Mouse (Mus musculus) midbrain, postnatal 0 days (tissue): ENCODE measurements around the gene Slc4a11. TPM values are rescaled to one million over a fixed set of nuclear protein-coding genes. Genes with fewer than 3 reads are reported as not detected.
"Not testable (repeated sequence)": the region's sequence is repeated elsewhere in the genome, so short reads cannot be mapped to it uniquely, and the experiment has no call there.

Experiments used
- ATAC-seq: fragments of 200-750 bp; cut with Nextera tagmentation; 2 replicates; pipeline ENCODE4 v1.8.0; 2017; ENCODE audit warnings: moderate number of reproducible peaks, mild to moderate bottlenecking, moderate TSS enrichment, moderate library complexity; ENCODE audit not compliant: low FRiP score
- DNase-seq: peaks from one replicate; pipeline ENCODE4 v3.0.0-alpha.2; 2015; ENCODE audit warnings: low spot score
- H3K27ac ChIP-seq: fragments of 300-500 bp; sonication (generic); 2 replicates; pipeline ENCODE4 v1.5.1; 2014; ENCODE audit warnings: low read depth, mild to moderate bottlenecking, low read length, mixed read lengths
- H3K27me3 ChIP-seq: fragments of 300-500 bp; sonication (generic); 2 replicates; pipeline ENCODE4 v1.6.1; 2014; ENCODE audit warnings: low read length, control low read depth, mixed read lengths; ENCODE audit not compliant: insufficient read depth
- H3K36me3 ChIP-seq: fragments of 300-500 bp; sonication (generic); 2 replicates; pipeline ENCODE4 v1.6.1; 2014; ENCODE audit warnings: low read length, control low read depth, mixed read lengths; ENCODE audit not compliant: insufficient read depth
- H3K4me1 ChIP-seq: fragments of 300-500 bp; sonication (generic); 2 replicates; pipeline ENCODE4 v1.6.1; 2014; ENCODE audit warnings: mild to moderate bottlenecking, control low read depth, antibody characterized with exemption, low read length, mixed read lengths; ENCODE audit not compliant: insufficient read depth
- H3K4me2 ChIP-seq: fragments of 300-500 bp; sonication (generic); 2 replicates; pipeline ENCODE4 v1.6.1; 2014; ENCODE audit warnings: low read depth, mild to moderate bottlenecking, low read length, mixed read lengths; ENCODE audit not compliant: poor library complexity, severe bottlenecking
- H3K4me3 ChIP-seq: fragments of 300-500 bp; sonication (generic); 2 replicates; pipeline ENCODE4 v1.5.1; 2014; ENCODE audit warnings: low read depth, mild to moderate bottlenecking, low read length, moderate library complexity
- H3K9ac ChIP-seq: fragments of 300-500 bp; sonication (generic); replicated peaks from 2 replicates; pipeline ENCODE4 v1.6.1; 2014; ENCODE audit warnings: mild to moderate bottlenecking, low read length, moderate library complexity, mixed read lengths; ENCODE audit not compliant: poor library complexity, severe bottlenecking
- H3K9me3 ChIP-seq: fragments of 300-500 bp; sonication (generic); 2 replicates; pipeline ENCODE4 v1.6.1; 2016; ENCODE audit warnings: low read length, control low read depth
- CTCF ChIP-seq: IDR thresholded peaks from 2 replicates; pipeline ENCODE4 v1.5.1; 2016; ENCODE audit warnings: antibody characterized with exemption, mild to moderate bottlenecking
- WGBS: fragments of 180-500 bp; shearing (Covaris S2); extraction: QIAGEN DNeasy Blood & Tissue Kit; methylation state at CpG from one replicate; pipeline ENCODE4 v1.1.7; 2014; 5-methylcytosine and 5-hydroxymethylcytosine counted together
- polyA plus RNA-seq: library from polyadenylated mRNA; unstranded; fragments of >200 nt; fragmentation: Nextera tagmentation; extraction: Ambion mirVana; gene quantifications from 2 replicates; pipeline ENCODE4 v1.2.1, GENCODE M21; 2015
- total RNA-seq: library from RNA; depleted of rRNA; stranded (reverse); fragments of >200 nt; gene quantifications from 2 replicates; pipeline ENCODE4 v1.2.3, GENCODE M21; 2014

Slc4a11 gene
- total and polyA plus RNA-seq, 2 experiments from 2014 or later, result 0.16 to 0.42 TPM

GRCm38 (mm10) chr2:130655660-130656339 is 41.5 kb downstream of the Slc4a11 start:
- Histone ChIP-seq H3K27ac (no peak overlapping the region), H3K4me1 (no peaks in the 10 kb centered on the region), H3K4me3 (no peak overlapping the region), H3K36me3 (peaks cover 61% of the 10 kb centered on the region), H3K9me3 (no peaks in the 10 kb centered on the region), H3K9ac (no peak overlapping the region), H3K27me3 (no peaks in the 10 kb centered on the region), H3K4me2 (no peak overlapping the region)
- DNase-seq, result no peak
- WGBS, result 95% methylated on average over 6 of the region's 6 CpGs
- ATAC-seq, result no peak
- TF ChIP-seq CTCF, result no peak

GRCm38 (mm10) chr2:130653760-130654159 is 43.6 kb downstream of the Slc4a11 start:
- ATAC-seq, result no peak
- Histone ChIP-seq H3K27me3 (no peaks in the 10 kb centered on the region), H3K27ac (no peak overlapping the region), H3K36me3 (peaks cover 46% of the 10 kb centered on the region), H3K4me2 (no peak overlapping the region), H3K4me1 (no peaks in the 10 kb centered on the region), H3K9ac (no peak overlapping the region), H3K4me3 (no peak overlapping the region), H3K9me3 (no peaks in the 10 kb centered on the region)
- 86% methylated on average over 1 of the region's 1 CpGs for WGBS
- TF ChIP-seq CTCF, result no peak
- no peak for DNase-seq

- no peak for TF ChIP-seq CTCF
- 90% methylated on average over 2 of the region's 2 CpGs for WGBS
- Histone ChIP-seq H3K9me3 (no peaks in the 10 kb centered on the region), H3K4me1 (no peaks in the 10 kb centered on the region), H3K4me3 (no peak overlapping the region), H3K27me3 (no peaks in the 10 kb centered on the region), H3K36me3 (peaks cover 42% of the 10 kb centered on the region), H3K9ac (no peak overlapping the region), H3K27ac (no peak overlapping the region), H3K4me2 (no peak overlapping the region)
- DNase-seq, result no peak
- no peak for ATAC-seq
Measured at GRCm38 (mm10) chr2:130653303-130653702, 44.0 kb downstream of the Slc4a11 start.

- H3K4me1 ChIP-seq, H3K27ac ChIP-seq, H3K4me3 ChIP-seq, H3K9me3 ChIP-seq, H3K27me3 ChIP-seq, ATAC-seq, H3K9ac ChIP-seq, DNase-seq, H3K4me2 ChIP-seq: not testable (repeated sequence)
- 84% methylated on average over 6 of the region's 6 CpGs for WGBS
- H3K36me3 ChIP-seq, result peaks cover 14% of the 10 kb centered on the region; the same call in 1 of the 2 replicates
Measured at GRCm38 (mm10) chr2:130649028-130649427, 48.3 kb downstream of the Slc4a11 start.

GRCm38 (mm10) chr2:130645198-130645597 is 52.1 kb downstream of the Slc4a11 start:
- no peaks in the 10 kb centered on the region for H3K27me3 ChIP-seq
- DNase-seq (no peak), ATAC-seq (no peak)
- H3K4me3 ChIP-seq, result no peak overlapping the region
- H3K4me2 ChIP-seq, result no peak overlapping the region
- H3K27ac ChIP-seq, result no peak overlapping the region
- no peaks in the 10 kb centered on the region for H3K9me3 ChIP-seq
- no peak for TF ChIP-seq CTCF
- H3K36me3 ChIP-seq, result peaks cover 7% of the 10 kb centered on the region; the same call in 1 of the 2 replicates
- WGBS, result 82% methylated on average over 4 of the region's 4 CpGs
- H3K9ac ChIP-seq, result no peak overlapping the region
- H3K4me1 ChIP-seq, result peaks cover 10% of the 10 kb centered on the region; the same call in 1 of the 2 replicates

GRCm38 (mm10) chr2:130642684-130643369 is 54.5 kb downstream of the Slc4a11 start, which contains the start of gene Lzts3:
Gene Lzts3 (minus strand): TSS chr2:130642803.
- no peaks in the 10 kb centered on the region for H3K27me3 ChIP-seq
- peak within 1 kb of the TSS; percentile 81 for H3K27ac ChIP-seq
- H3K4me1 ChIP-seq, result peaks cover 10% of the 10 kb centered on the region; the same call in 1 of the 2 replicates
- ATAC-seq, result peak; percentile 92
- DNase-seq, result peak; percentile 93
- H3K9ac ChIP-seq, result peak within 1 kb of the TSS; percentile 96
- TF ChIP-seq CTCF, result no peak
- H3K9me3 ChIP-seq, result no peaks in the 10 kb centered on the region
- H3K4me3 ChIP-seq, result peak within 1 kb of the TSS; percentile 65
- H3K36me3 ChIP-seq, result peaks cover 12% of the 10 kb centered on the region; the same call in 1 of the 2 replicates
- H3K4me2 ChIP-seq, result peak within 1 kb of the TSS; percentile 74
- WGBS, result 3% methylated on average over 31 of the region's 40 CpGs
